Mouse (Mus musculus): ENCODE measurements around the gene Lrrc71. TPM values are rescaled to one million over a fixed set of nuclear protein-coding genes. Genes with fewer than 3 reads are reported as not detected.

Gene Lrrc71
- polyA plus RNA-seq, 1 experiment, result not detected

DNA sequence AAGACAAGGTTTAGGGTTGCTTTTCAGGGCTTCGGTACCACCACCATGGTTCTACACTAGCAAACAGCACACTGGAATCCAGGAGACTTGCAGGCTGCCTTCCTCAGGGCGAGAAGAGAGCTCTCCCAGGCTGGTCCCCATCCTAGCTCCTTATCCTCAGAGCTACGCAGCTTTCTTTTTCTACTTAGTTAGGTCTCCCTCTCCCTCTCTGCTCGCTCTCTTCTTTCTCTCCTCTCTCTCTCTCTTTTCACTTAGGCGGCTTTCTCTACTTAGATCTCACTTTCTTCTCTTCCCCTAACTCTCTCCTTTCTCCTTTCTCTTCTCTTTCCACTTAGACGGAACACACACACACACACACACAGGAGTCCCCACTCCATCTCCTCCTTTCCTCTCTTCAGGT lies 20.0 kb upstream of the Lrrc71 start:
- Histone ChIP-seq H3K4me1 (ENCODE audit: control insufficient read depth, insufficient read depth, insufficient read length, low read length) (peaks cover 5% of the 10 kb centered on the region; the same call in 1 of the 2 replicates), H3K4me3 (ENCODE audit: insufficient read depth, low read depth, low read length) (peak overlapping the region; percentile 75), H3K27ac (replicated peaks; ENCODE audit: low read depth, low read length) (peak overlapping the region; percentile 88)

DNA sequence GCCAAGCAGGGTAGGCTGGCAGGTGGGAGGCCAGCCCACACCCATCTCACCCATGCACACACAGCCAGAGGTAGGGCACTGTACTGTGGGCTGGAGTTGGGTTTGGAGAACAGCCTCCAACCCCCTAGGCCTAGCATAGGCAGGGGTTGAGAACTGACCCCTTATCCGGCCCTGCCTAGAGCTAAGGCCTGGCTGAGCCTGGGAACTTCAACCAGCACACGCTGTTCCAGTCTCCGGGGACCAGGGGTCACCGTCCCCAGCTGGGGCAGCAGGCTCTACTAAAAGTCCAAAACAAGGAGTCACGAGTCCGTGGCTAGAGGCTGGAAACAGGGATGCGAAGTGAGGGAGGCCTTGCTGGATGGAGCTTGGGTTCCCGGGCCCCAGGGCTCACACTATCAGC lies 19.3 kb upstream of the Lrrc71 start:
- Histone ChIP-seq H3K27ac (replicated peaks; ENCODE audit: low read depth, low read length) (peak overlapping the region; percentile 88), H3K4me3 (ENCODE audit: insufficient read depth, low read depth, low read length) (peak overlapping the region; percentile 75)

DNA sequence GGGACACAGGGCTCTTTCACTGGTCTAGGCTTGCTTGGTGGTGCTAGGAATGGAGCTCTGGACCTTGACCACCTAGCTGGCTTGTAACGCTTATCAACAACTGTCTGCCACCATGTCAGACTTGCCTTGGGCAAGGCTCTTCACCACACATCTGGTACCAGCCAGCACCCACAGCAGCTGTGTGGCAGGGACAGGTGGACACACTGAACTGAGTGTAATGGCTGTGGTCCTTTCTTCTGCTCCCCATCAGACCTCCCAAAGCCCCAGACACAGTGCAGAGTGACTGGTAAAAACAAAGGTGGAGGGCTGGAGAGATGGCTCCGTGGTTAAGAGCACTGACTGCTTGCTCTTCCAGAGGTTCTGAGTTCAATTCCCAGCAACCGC lies 17.9 kb upstream of the Lrrc71 start:
- Histone ChIP-seq H3K27ac (replicated peaks; ENCODE audit: low read depth, low read length) (peak overlapping the region; percentile 62), H3K4me1 (ENCODE audit: control insufficient read depth, insufficient read depth, insufficient read length, low read length) (peaks cover 8% of the 10 kb centered on the region; the same call in 1 of the 2 replicates), H3K4me3 (ENCODE audit: insufficient read depth, low read depth, low read length) (peak overlapping the region; percentile 13)

More for the DNA sequence above, 19.3 kb upstream of the Lrrc71 start:
- peaks cover 8% of the 10 kb centered on the region; the same call in 1 of the 2 replicates for H3K4me1 ChIP-seq (ENCODE audit: control insufficient read depth, insufficient read depth, insufficient read length, low read length)

DNA sequence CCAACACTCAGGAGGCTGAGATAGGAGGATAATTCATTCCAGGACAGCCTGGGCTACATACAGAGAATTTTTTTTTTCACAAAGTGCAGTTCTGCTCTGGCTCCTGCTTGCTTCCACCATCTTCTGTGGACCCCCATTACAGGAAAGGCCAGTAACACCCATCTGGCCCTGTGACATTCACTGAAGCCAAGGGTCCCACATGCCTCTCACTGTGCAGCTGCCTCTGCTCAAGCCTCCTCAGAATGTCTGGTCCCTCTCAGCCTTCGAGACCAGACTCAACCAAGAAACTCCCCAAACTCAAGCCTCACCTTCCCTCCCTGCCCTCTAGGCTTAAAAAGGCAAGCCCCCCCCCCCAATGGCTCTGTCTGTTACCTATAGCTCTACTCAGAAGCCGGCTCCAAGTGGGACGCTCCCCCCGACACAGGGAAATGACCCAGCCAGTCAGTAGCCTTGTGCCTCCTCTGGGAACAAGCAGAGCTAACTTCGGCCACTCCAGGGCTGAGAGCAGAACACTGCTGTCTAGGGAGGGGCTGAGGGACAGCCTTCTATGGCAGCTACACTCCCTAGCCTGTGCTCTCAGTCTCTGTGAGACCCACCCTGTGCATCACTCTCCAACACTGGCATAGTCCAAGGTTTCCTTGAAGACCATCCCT lies 17.3 kb upstream of the Lrrc71 start:
- H3K27ac ChIP-seq (replicated peaks; ENCODE audit: low read depth, low read length), result peak overlapping the region; percentile 88
- peaks cover 8% of the 10 kb centered on the region; the same call in 1 of the 2 replicates for H3K4me1 ChIP-seq (ENCODE audit: control insufficient read depth, insufficient read depth, insufficient read length, low read length)
- peak overlapping the region; percentile 41 for H3K4me3 ChIP-seq (ENCODE audit: insufficient read depth, low read depth, low read length)

DNA sequence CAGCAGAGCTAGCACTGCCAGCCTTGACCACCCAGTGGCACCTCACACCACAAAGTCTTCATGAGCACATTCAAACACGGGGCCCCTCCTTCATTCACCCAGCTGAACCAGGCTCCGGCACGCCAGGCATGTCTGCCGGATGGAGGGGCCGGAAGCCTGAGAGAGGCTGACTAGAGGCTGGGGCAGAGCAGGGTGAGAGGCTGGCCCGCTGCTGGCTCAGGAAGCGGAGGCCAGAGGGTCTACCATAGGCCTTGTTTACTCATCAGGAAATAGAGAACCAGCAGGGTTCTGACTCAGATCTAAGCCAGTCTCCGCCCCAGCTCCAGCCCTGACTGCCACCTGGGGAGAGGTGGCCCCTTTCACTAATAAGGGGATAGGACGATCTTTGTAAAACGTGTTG lies 16.7 kb upstream of the Lrrc71 start:
- Histone ChIP-seq H3K4me3 (ENCODE audit: insufficient read depth, low read depth, low read length) (peak overlapping the region; percentile 41), H3K4me1 (ENCODE audit: control insufficient read depth, insufficient read depth, insufficient read length, low read length) (peaks cover 8% of the 10 kb centered on the region; the same call in 1 of the 2 replicates), H3K27ac (replicated peaks; ENCODE audit: low read depth, low read length) (peak overlapping the region; percentile 88)

DNA sequence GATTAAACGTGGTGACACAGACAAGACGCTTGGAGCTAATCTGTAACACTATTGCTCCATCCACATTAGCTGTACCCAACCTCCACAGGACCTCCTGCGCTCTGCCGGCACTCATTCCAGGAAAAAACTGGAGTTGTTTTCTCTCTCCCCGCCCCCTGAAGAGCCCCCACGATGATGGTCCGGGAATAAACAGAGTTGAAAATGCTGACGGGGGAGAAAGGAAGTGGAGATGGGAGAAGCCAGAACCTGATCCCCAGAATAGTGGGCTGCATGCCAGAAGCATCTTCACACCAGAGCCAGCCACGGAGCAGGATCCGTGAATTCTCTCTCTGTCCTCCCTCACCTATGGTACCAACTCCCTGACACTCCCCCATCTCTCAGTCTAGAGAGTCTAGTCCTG lies 16.1 kb upstream of the Lrrc71 start:
- H3K4me3 ChIP-seq (ENCODE audit: insufficient read depth, low read depth, low read length), result peak overlapping the region; percentile 41
- peak overlapping the region; percentile 88 for H3K27ac ChIP-seq (replicated peaks; ENCODE audit: low read depth, low read length)
- H3K4me1 ChIP-seq (ENCODE audit: control insufficient read depth, insufficient read depth, insufficient read length, low read length), result peaks cover 8% of the 10 kb centered on the region; the same call in 1 of the 2 replicates

DNA sequence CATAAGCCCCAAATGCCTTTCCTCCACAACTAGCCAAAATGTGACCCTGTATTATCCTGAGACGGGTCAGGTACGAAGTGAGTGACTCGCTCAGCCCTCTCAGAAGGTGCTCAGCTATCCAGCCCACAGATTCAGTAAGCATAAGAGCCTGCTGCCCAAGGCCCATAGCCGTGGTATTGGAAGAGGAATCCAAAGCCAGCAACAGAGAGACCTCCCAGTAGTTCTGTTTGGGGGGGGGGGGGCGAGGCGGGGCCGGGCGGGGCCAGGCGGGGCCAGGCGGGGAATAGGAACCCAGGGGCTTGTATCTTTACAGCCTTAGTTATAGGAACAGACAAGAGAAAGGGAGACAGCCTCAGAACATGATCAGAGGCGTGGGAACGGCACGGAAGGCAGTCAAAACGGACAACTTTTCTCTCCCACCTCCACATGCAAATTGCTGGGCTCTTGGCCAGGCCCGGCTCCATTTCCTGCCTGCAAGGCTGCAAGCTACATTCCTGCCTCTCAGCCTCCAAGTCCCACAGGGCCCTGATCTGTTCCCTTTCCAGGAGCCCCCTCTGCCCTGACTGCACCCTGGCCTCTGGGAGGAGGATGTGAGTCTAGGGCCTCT lies 15.4 kb upstream of the Lrrc71 start:
- Histone ChIP-seq H3K4me3 (ENCODE audit: insufficient read depth, low read depth, low read length) (peak overlapping the region; percentile 41), H3K27ac (replicated peaks; ENCODE audit: low read depth, low read length) (peak overlapping the region; percentile 88), H3K4me1 (ENCODE audit: control insufficient read depth, insufficient read depth, insufficient read length, low read length) (peaks cover 8% of the 10 kb centered on the region; the same call in 1 of the 2 replicates)

DNA sequence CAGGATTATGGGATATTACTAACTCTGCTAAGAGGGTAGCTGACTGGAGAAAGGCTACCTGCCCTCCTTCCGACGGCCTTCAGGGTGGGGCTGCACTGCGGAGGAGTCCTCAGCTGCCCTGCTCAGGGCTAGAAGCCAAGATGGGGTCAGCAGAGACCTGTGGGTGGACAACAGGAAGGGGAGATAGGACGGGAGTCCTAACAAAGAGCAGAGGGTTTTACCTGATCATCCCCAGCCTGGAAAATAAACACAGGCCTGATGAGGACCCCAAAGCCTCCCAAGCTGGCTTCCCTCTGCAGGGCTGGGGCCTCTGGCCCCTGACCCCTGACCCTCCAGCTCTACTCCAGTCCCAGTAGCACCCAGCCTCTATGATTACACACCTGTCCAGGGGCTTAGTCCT lies 14.8 kb upstream of the Lrrc71 start:
- Histone ChIP-seq H3K4me3 (ENCODE audit: insufficient read depth, low read depth, low read length) (peak overlapping the region; percentile 31; the same call in 1 of the 2 replicates), H3K27ac (replicated peaks; ENCODE audit: low read depth, low read length) (peak overlapping the region; percentile 82; the same call in 1 of the 2 replicates), H3K4me1 (ENCODE audit: control insufficient read depth, insufficient read depth, insufficient read length, low read length) (peaks cover 8% of the 10 kb centered on the region; the same call in 1 of the 2 replicates)

DNA sequence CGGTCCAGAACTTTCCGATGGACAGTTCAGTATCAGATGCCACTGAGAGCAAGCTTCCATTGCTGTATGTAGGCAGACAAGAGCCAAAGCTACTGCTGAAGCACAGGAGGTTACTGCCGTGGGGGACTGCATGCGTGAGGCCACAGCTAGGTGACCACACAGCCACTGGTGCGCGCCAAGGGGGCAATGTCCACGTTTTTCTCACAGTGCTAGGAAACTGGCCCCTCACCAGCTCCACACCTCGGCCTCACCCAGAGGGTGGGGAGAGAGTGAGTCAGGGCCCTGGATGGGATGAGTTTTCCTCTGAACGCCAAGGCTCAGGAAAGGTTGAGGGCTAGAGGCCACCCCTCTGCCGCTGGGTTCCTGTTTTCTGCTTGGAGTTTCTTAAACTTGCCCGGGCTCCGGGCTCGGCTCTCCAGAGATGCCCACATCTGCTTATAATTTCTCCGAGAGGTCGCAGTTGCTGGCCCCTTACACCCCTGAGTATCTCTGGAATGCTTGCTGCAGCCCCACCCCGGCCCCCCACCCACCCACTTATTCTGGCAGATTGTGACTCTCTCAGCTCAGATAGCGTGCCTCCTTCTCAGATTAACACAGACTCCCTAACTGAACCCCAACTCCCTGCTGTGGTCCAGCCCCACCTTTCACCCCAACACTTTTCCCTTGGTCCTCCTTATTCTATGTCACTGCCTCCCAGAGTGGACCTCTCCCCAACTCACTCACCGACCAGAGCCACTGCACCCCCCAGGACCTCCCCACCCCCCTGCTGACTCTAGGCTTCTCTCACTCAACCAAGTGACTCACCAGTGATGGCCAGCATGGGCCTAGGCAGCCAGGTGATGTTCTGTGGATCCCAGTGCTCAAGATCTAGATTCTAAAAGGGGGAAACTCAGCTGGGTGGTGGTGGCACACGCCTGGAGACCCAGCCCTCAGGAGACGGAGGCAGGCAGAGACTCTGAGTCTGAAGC lies 13.3 kb upstream of the Lrrc71 start:
- H3K4me3 ChIP-seq (ENCODE audit: insufficient read depth, low read depth, low read length), result no peak overlapping the region
- peaks cover 6% of the 10 kb centered on the region; the same call in 1 of the 2 replicates for H3K4me1 ChIP-seq (ENCODE audit: control insufficient read depth, insufficient read depth, insufficient read length, low read length)
- no peak overlapping the region for H3K27ac ChIP-seq (replicated peaks; ENCODE audit: low read depth, low read length)

DNA sequence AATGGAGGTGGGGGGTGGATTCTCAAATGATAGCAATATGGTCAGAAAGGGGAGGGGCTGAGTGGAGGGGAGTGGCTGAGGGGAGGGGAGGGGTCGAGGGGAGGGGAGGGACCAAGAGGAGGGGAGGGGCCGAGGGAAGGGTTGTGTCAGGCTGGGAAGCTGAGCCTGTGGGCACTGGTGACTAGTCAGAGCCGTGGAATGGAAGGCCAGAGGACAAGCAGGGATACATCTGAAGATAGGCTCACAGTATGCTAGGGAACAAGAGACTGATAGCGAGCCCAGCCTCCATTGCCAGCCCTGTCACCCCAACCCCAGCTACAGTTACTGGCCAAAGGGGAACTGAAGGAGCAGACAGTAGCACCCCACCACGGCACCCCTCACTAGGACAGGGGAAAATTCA lies 10.2 kb upstream of the Lrrc71 start:
- H3K4me3 ChIP-seq (ENCODE audit: insufficient read depth, low read depth, low read length), result no peak overlapping the region
- H3K4me1 ChIP-seq (ENCODE audit: control insufficient read depth, insufficient read depth, insufficient read length, low read length), result 0 out of 2 replicates have a peak, but pooled peaks cover 3% of the 10 kb centered on the region
- no peak overlapping the region for H3K27ac ChIP-seq (replicated peaks; ENCODE audit: low read depth, low read length)

DNA sequence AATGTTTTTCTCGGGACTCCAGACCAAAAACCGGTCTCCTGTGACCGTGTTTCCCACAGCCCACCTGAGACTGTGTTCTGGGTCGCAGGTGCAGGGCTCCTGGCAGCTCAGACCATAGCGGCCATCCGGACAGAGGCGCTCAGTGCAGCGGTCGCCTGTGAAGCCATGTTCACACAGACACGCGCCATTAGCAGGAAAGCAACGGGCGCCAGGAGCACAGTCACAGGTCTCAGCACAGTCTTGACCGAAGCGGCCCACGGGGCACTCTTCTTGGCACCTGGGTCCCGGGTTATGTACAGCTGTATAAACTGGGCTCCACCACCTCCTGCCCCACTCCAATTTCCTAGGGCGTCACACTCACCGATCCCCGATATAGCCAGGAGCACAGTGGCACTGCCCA lies 8.1 kb upstream of the Lrrc71 start:
- Histone ChIP-seq H3K4me3 (ENCODE audit: insufficient read depth, low read depth, low read length) (no peak overlapping the region), H3K27ac (replicated peaks; ENCODE audit: low read depth, low read length) (no peak overlapping the region), H3K4me1 (ENCODE audit: control insufficient read depth, insufficient read depth, insufficient read length, low read length) (no peaks in the 10 kb centered on the region)

DNA sequence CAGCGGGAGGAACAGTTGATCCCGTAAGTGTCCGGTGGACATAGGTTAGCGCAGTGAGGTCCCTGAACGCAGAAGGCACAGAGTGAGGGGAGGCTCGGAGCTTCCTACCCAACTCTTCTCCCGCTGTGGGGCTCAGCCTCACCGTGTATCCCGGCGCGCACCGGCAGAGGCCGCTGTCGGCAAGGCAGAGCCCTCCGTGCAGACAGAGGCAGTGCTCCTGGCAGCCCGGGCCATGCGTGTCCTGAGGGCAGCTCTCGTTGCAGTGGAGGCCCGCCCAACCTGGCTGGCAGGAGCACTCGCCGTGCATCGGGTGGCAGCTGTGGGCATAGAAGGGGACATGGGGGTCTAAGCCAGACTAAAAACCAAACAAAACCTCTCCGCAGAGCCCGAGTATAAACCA lies 7.5 kb upstream of the Lrrc71 start:
- H3K4me1 ChIP-seq (ENCODE audit: control insufficient read depth, insufficient read depth, insufficient read length, low read length), result no peaks in the 10 kb centered on the region
- H3K4me3 ChIP-seq (ENCODE audit: insufficient read depth, low read depth, low read length), result no peak overlapping the region
- H3K27ac ChIP-seq (replicated peaks; ENCODE audit: low read depth, low read length), result no peak overlapping the region

DNA sequence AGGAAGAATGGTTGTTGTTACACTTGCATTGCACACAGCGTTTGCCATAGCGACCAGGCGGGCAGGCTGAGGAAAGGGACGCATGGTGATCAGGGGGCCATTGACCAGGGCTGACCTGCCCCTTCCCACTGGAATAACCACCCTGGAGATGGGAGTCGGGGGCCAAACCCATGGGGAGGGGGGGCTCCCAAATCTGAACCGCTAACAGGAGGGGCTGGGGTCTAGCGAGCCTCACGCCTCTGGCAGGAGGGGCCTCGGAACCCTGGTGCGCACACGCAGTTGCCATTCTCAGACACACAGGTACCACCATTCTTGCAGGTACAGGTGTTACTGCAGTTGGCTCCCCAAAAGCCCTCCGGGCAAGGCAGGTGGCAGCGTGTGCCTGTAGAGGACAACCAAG lies 5.4 kb upstream of the Lrrc71 start:
- H3K4me1 ChIP-seq (ENCODE audit: control insufficient read depth, insufficient read depth, insufficient read length, low read length), result no peaks in the 10 kb centered on the region

DNA sequence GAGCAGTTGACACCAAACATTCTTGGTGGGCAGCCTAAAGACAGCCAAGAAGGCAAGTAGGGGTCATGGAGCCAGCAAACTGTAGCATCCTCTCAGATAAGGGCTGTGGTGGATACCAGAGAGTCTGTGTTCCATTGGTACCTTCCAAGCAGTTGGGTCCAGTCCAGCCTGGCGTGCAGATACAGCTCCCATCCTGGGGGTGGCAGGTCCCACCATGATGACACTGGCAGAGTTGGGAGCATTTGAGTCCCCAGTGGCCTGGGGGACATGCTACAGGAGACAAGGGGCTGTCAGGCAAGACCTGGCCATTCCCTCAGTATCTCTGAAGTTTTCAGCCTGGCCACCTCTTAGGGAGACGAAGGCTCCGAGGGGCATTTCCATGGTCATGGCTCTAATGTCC lies 4.1 kb upstream of the Lrrc71 start:
- no peaks in the 10 kb centered on the region for H3K4me1 ChIP-seq (ENCODE audit: control insufficient read depth, insufficient read depth, insufficient read length, low read length)
- no peak overlapping the region for H3K27ac ChIP-seq (replicated peaks; ENCODE audit: low read depth, low read length)
- no peak overlapping the region for H3K4me3 ChIP-seq (ENCODE audit: insufficient read depth, low read depth, low read length)

More for the DNA sequence above, 5.4 kb upstream of the Lrrc71 start:
- no peak overlapping the region for H3K4me3 ChIP-seq (ENCODE audit: insufficient read depth, low read depth, low read length)
- H3K27ac ChIP-seq (replicated peaks; ENCODE audit: low read depth, low read length), result no peak overlapping the region

DNA sequence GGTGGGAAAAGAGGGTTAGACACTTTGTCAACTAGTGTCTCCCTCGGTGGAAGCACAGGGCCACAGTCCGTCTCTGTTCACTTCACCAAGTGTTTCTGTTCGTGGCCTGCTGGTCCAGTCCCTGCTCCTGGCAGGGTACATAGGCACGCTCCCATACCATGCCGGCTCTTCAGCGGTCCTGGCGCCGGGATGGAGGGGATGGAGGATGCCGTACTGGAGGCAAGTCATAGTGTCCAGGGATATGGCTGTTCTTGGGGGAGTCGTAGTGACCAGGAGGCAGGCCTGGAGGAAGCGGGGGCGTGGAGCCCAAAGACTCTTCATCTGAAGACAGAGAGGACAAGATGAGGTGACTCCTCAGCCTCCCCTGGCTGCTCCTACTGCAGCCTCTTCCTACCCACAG lies 1.6 kb upstream of the Lrrc71 start:
- no peak overlapping the region for H3K27ac ChIP-seq (replicated peaks; ENCODE audit: low read depth, low read length)

More for the DNA sequence above, 1.6 kb upstream of the Lrrc71 start:
- no peak overlapping the region for H3K4me3 ChIP-seq (ENCODE audit: insufficient read depth, low read depth, low read length)
- H3K4me1 ChIP-seq (ENCODE audit: control insufficient read depth, insufficient read depth, insufficient read length, low read length), result no peaks in the 10 kb centered on the region; the same call in 1 of the 2 replicates
